Mouse (Mus musculus) cerebellum, adult 18-20 months (tissue): ENCODE results near the gene Prr7.
A peak's percentile ranks its signal among the peaks of the same experiment; 100 is the strongest.

Experiments
- DNase-seq, 2 experiments: peaks; one replicate each; pipeline ENCODE4 v3.0.0; 2021

Prr7 gene

GRCm38 (mm10) chr13:55478036-55478435, 14.0 kb downstream of the Prr7 start:
- DNase-seq = no peak

- DNase-seq = no peak
These were observed 14.9 kb downstream of the Prr7 start for GRCm38 (mm10) chr13:55479008-55479407.

- DNase-seq = no peak
These were observed 15.9 kb downstream of the Prr7 start for GRCm38 (mm10) chr13:55479929-55480328.

- DNase-seq = no peak
These were observed 18.5 kb downstream of the Prr7 start for GRCm38 (mm10) chr13:55482542-55482941.

- no peak for DNase-seq
These were observed 19.0 kb downstream of the Prr7 start for GRCm38 (mm10) chr13:55483071-55483470.

- no peak for DNase-seq
These were observed 19.5 kb downstream of the Prr7 start for GRCm38 (mm10) chr13:55483593-55483992.

- DNase-seq = no peak
These were observed 20.5 kb downstream of the Prr7 start for GRCm38 (mm10) chr13:55484520-55485088.

- no peak for DNase-seq
These were observed 22.1 kb downstream of the Prr7 start for GRCm38 (mm10) chr13:55486029-55486794.

GRCm38 (mm10) chr13:55486916-55487577, 23.0 kb downstream of the Prr7 start:
- DNase-seq = no peak

- no peak for DNase-seq
These were observed 23.8 kb downstream of the Prr7 start, which contains the start of gene Dbn1 for GRCm38 (mm10) chr13:55487578-55488498. Gene Dbn1 (minus strand): TSS chr13:55488111.

GRCm38 (mm10) chr13:55494257-55494656, 30.2 kb downstream of the Prr7 start:
- DNase-seq = no peak

- peak; percentile 78 to 80 for DNase-seq
These were observed 31.0 kb downstream of the Prr7 start for GRCm38 (mm10) chr13:55494883-55495621.

GRCm38 (mm10) chr13:55495702-55496101, 31.6 kb downstream of the Prr7 start:
- DNase-seq = no peak

- DNase-seq = no peak
These were observed 32.6 kb downstream of the Prr7 start for GRCm38 (mm10) chr13:55496661-55497060.

GRCm38 (mm10) chr13:55498906-55499305, 34.8 kb downstream of the Prr7 start:
- DNase-seq = no peak

- no peak for DNase-seq
These were observed 36.5 kb downstream of the Prr7 start for GRCm38 (mm10) chr13:55500575-55500974.

- DNase-seq = no peak
These were observed 38.3 kb downstream of the Prr7 start for GRCm38 (mm10) chr13:55502405-55502804.

GRCm38 (mm10) chr13:55504390-55504789, 40.3 kb downstream of the Prr7 start:
- DNase-seq = no peak

GRCm38 (mm10) chr13:55505810-55506209, 41.7 kb downstream of the Prr7 start:
- DNase-seq = no peak

GRCm38 (mm10) chr13:55506697-55507096, 42.6 kb downstream of the Prr7 start:
- peak; percentile 36 to 49 for DNase-seq

- no peak for DNase-seq
These were observed 43.8 kb downstream of the Prr7 start for GRCm38 (mm10) chr13:55507877-55508276.

GRCm38 (mm10) chr13:55508531-55508930, 44.5 kb downstream of the Prr7 start:
- no peak for DNase-seq
